Mouse (Mus musculus) embryo, embryonic 11 days (tissue): ENCODE data around the gene Rftn2.

Source experiments
- DNase-seq: peaks from one replicate; pipeline ENCODE4 v3.0.0-alpha.2; 2015

The Rftn2 gene

DNA sequence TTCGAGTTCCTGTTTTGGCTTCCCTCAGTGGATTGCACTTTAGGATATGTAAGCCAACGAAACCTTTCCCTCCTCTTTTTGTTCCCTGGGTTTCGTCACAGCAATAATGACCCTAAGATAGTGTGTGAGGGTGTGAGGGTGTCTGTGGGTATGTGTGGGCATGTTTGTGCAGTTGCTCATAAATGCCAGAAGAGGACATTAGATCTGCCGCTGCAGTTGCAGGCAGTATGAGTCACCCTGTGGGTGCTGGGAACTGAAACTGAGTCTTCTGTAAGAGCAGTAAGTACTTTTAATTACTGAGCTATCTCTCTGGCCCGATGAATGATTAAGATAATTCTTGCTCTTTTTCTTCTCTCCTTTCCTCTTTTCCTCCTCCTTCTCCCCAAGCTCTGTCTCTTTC, 103.5 kb downstream of the Rftn2 start:
- no peak for DNase-seq
